Mouse (Mus musculus) olfactory bulb, adult 2 months (tissue): Measurements from ENCODE around the gene Tmem51. TPM values are rescaled to one million over a fixed set of nuclear protein-coding genes. Genes with fewer than 3 reads are reported as not detected.
A peak's percentile ranks its signal among the peaks of the same experiment; 100 is the strongest.

Source experiments
- H3K27ac ChIP-seq: fragments of 200-500 bp; 2 replicates; pipeline ENCODE4 v1.5.1; 2012; ENCODE audit warnings: low read depth, low read length; ENCODE audit not compliant: insufficient read depth
- H3K4me1 ChIP-seq: fragments of 200-500 bp; 2 replicates; pipeline ENCODE4 v1.6.1; 2012; ENCODE audit warnings: low read length; ENCODE audit not compliant: control insufficient read depth, insufficient read depth
- H3K4me3 ChIP-seq: fragments of 200-500 bp; 2 replicates; pipeline ENCODE4 v1.5.1; 2012; ENCODE audit warnings: mild to moderate bottlenecking, low read depth, low read length, moderate library complexity; ENCODE audit not compliant: insufficient read depth
- CTCF ChIP-seq: fragments of 200-500 bp; IDR thresholded peaks from 2 replicates; pipeline ENCODE4 v1.5.1; 2012; ENCODE audit warnings: low read depth, mild to moderate bottlenecking, low read length, moderate library complexity; ENCODE audit not compliant: insufficient read depth
- POLR2A ChIP-seq: fragments of 200-500 bp; IDR thresholded peaks from 2 replicates; pipeline ENCODE4 v1.6.1; 2012; ENCODE audit warnings: mild to moderate bottlenecking, low read depth, low read length, moderate library complexity; ENCODE audit not compliant: insufficient read depth
- WGBS: fragments of 180-500 bp; shearing (Covaris S2); methylation state at CpG from one replicate; pipeline ENCODE4 v1.1.7; 2018; 5-methylcytosine and 5-hydroxymethylcytosine counted together
- polyA plus RNA-seq: library from polyadenylated mRNA; stranded (reverse); fragments of >200 nt; gene quantifications from 2 replicates; pipeline ENCODE4 v1.2.4, GENCODE M21; 2012; ENCODE audit warnings: low replicate concordance; ENCODE audit not compliant: missing spikeins, insufficient read depth, insufficient read length

Tmem51 gene
- polyA plus RNA-seq, 1 experiment, result not detected

DNA sequence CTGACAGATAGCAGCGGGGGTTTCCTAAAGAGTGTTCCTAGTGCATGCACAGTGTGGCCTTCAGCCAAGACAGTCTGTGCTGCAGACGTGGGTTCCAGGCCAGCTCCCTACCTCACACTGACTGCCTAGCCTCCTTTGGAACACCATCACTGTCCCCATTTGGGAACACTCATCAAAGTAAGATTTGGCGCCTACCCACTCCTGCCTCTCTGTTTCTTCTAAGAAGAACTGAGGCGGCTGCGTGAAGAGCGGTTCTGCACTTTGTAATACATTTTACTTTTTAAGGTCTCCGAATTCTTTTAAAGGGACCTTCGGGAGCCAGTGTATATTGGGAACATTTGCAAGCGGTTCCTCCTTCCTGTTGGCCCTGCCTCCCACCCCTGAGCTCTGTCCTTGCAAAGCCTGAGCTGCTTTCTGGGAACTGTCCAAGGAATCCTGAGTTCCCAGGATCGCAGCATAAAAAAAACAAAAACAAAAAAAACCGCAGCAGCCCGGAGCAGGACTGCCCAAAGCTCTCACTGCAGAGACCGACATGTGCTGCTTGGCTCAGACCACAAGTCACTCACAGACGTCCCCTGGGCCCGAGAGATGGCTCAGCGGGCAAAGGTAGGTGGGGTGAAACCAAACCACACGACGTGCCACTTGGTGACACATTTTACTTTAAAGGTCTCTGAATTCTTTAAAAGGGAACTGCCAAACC, 6.4 kb downstream of the Tmem51 start:
- 0 out of 2 replicates have a peak overlapping the region, but pooled peaks have one; percentile 42 for H3K27ac ChIP-seq
- H3K4me1 ChIP-seq, result peaks cover 6% of the 10 kb centered on the region

DNA sequence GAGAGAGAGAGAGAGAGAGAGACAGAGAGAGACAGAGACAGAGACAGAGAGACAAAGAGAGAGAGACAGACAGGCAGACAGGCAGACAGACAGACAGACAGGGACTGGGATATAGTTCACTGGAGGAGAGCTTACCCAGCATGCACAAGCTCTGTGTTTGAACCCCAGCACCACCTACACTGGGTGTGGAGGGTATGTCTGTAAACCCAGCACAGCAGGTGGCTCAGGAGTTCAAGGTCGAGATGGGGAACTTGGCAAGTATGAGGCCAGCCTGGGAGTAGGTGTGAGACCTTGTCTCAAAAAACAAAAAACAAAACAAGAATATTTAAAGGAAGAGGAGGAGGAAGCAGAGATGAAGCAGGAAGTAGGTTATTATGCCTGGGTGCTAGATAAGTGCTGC, 7.2 kb downstream of the Tmem51 start:
- WGBS, result 60% methylated on average over 1 of the region's 1 CpGs
- Histone ChIP-seq H3K4me3 (no peak overlapping the region), H3K27ac (no peak overlapping the region), H3K4me1 (peaks cover 6% of the 10 kb centered on the region)
- TF ChIP-seq POLR2A (no peak), CTCF (no peak)

More for the DNA sequence above, 6.4 kb downstream of the Tmem51 start:
- no peak overlapping the region for H3K4me3 ChIP-seq
- 52% methylated on average over 18 of the region's 18 CpGs for WGBS
- TF ChIP-seq POLR2A (no peak), CTCF (no peak)

DNA sequence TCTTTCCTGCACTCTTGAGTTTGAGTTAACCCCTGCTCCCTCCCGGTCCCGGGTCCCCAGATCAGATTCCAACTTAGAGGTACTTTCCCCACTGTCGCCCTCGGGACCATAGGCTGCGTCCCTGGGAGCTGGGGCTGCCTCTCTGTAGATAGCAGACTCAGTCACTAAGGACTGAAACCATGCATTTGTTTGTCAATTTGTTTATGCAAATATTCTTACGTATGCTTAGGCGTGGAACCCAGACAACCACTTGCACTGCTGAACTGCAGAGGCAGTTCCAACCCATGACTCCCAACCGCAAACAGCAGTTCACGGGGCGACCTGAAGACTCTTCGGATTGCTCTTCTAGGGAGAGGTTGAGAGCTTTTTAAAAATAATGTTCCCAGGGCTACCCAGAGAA, 8.2 kb downstream of the Tmem51 start:
- WGBS, result 89% methylated on average over 11 of the region's 11 CpGs
- TF ChIP-seq POLR2A (no peak), CTCF (no peak)
- Histone ChIP-seq H3K4me3 (no peak overlapping the region), H3K27ac (no peak overlapping the region), H3K4me1 (peaks cover 6% of the 10 kb centered on the region)

DNA sequence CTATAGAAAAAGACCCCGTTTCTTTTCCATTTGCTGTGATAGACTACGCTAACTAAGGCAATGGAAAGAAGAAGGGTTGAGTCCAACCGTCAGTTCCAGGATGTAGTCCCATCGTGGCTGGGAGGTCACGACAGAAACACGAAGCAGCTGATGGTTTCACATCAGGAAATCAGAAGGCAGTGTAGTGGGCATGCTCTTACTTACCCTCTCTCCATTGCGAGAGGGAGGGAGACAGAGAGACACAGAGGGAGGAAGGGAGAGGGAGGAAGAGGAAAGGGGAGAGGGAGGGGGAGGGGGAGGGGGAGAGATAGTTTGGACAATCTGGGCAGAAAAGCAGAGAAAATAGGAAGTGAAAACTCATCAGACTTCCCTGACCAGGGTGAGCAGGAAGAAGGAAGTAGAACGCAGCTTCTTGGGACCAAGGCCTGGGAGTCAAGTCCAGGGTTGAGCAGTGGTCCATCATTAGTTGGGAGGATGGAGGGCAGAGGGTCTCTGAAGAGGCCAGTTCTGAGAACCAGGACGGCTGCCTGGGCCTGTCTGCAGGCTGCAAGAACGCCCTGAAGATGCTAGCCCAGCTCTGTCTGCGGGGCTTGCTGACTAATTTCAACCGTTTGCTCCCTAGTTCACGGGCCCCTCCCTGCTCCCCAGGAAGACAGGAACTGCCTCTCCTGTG, 9.9 kb downstream of the Tmem51 start:
- 83% methylated on average over 13 of the region's 13 CpGs for WGBS

DNA sequence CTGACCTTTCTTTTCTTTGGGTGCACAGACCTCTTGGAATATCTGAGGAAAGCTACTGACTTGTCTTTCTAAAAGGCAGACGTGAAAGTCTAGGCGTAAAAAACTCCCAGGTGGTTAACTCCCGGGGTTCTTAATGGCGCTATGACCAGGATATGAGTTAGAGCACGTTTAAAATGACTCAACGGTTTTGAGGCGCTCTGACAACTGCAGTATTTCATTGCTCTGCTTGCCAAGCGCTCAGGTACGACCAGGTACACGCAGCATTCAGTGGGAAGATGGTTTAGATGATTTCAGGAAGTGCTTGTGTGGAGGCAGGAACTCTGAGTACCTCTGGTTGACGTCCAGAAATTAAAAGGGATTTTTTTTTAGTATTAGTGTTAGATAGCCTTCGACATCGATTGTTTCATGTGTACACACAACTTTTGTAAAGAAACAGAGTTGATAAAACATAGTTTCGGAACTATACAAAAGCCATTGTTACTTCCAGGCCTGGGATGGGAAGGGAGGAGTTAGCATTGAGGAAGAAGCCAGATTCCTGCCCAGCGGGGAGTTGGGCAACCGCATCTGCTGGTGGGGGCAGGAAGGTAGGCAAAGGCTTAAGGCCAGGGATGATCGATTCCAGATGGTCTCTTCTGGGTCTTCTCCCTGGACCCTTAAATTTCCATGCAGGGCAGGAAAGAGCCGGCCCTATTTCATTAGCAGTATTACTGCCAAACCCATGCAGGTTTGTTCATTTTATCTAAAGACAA, 12.7 kb downstream of the Tmem51 start:
- Histone ChIP-seq H3K27ac (no peak overlapping the region), H3K4me1 (peaks cover 3% of the 10 kb centered on the region), H3K4me3 (no peak overlapping the region)
- 59% methylated on average over 18 of the region's 18 CpGs for WGBS
- TF ChIP-seq CTCF (no peak), POLR2A (no peak)

More for the DNA sequence above, 9.9 kb downstream of the Tmem51 start:
- H3K27ac ChIP-seq, result no peak overlapping the region
- H3K4me3 ChIP-seq, result no peak overlapping the region
- H3K4me1 ChIP-seq, result peaks cover 3% of the 10 kb centered on the region
- TF ChIP-seq POLR2A (no peak), CTCF (no peak)

DNA sequence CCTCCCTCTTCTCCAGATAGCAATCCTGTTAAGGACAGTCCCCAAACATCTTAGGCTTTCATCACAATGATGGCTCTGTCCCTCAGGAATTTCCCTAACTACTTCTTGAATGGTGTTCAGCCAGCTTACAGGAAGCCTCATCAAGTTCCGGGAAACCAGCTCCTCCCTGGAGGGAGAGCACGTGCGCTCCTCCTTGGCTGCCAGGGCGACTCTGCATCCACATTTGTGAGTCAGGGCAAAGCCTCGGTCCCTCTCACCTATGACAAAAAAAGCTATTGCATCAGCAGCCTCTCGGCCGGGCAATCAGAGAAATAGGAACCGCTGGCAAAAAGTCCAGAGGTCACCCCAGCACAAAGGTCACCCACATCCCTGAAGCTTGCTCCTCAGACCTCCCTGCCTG, 13.3 kb downstream of the Tmem51 start:
- Histone ChIP-seq H3K4me3 (no peak overlapping the region), H3K27ac (no peak overlapping the region), H3K4me1 (peaks cover 3% of the 10 kb centered on the region)
- 52% methylated on average over 8 of the region's 8 CpGs for WGBS
- TF ChIP-seq CTCF (no peak), POLR2A (no peak)

DNA sequence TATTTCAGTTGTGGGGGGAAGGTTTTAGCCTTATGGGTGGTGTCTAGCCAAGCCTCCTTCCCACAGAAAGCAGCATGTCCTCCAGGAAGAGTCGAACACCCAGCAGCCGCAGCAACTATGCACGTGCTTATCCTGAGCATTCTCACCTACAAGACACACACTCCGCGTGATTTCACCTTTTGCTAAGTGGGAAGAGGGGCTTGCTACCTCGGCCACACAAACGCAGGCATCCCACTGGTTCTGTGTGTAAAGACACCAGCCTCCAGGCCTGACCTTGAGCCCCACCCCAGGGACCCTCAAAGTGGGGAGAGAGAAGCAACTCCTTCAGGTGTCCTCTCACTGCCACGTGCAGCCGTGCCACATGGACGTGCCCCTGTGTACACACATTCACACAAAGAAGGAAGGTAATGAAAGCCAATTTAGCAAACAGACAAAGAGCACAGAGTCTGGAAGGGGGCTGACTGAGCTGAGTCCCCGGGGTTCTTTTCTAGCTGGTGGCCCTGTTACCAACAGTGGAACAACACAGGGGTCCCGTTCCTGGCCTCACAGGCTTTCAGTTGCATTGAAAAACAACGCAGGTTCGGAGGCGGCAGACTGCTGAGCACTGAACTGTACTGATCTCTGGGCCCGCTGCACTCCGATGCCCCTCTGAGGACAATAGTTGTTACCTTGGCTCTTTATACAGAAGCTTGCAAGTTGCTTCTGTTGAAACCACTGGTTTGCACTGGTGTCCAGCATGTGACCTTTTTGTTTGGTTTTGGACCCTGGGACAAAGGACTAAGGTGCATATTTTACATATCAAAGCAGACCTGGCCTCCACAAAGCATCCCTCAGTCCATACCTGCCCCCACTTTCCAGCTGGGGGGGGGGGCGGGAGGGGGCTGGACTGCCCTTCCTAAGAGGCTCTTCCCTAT, 14.9 kb downstream of the Tmem51 start:
- TF ChIP-seq POLR2A (no peak), CTCF (no peak)
- Histone ChIP-seq H3K4me1 (no peaks in the 10 kb centered on the region; the same call in 1 of the 2 replicates), H3K27ac (no peak overlapping the region), H3K4me3 (no peak overlapping the region)
- 56% methylated on average over 18 of the region's 18 CpGs for WGBS

DNA sequence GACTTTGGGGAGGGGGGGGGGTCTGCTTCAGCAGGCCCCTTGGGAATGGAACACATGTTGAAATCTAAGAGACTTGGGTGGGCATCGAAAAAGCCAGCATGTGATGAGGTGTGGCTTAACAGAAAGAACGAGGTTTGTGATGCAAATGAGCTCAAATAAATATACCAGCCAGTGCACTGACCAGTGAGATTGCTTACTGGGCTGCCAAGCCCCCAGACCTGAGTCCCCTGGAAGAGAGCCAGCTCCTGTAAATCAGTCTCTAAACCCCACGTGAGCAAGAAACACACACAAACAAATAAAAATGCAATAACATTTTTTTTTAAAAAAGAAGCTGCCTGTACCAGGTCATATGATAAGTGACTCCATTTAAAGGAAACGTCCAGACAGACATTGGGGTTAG, 17.5 kb downstream of the Tmem51 start:
- WGBS, result 65% methylated on average over 4 of the region's 4 CpGs
- no peak overlapping the region for H3K4me3 ChIP-seq
- no peak for TF ChIP-seq CTCF
- no peak for TF ChIP-seq POLR2A
- no peak overlapping the region for H3K27ac ChIP-seq
- H3K4me1 ChIP-seq, result no peaks in the 10 kb centered on the region; the same call in 1 of the 2 replicates
